Mouse (Mus musculus) gastrocnemius, postnatal 10 days (tissue): Measurements from ENCODE around the gene Atp8a2. TPM values are rescaled to one million over a fixed set of nuclear protein-coding genes. Genes with fewer than 3 reads are reported as not detected.
A peak's percentile ranks its signal among the peaks of the same experiment; 100 is the strongest.

Source experiments
- DNase-seq: peaks from one replicate; pipeline ENCODE4 v3.0.0; 2021; ENCODE audit warnings: mixed read lengths
- total RNA-seq, 2 experiments: library from RNA; stranded (reverse); gene quantifications; 2 replicates each; pipeline ENCODE4 v1.2.3; 2021

Atp8a2 gene
- total RNA-seq, 2 experiments from 2014 or later, result 1.4 to 1.6 TPM

- no peak for DNase-seq
Measured at GRCm38 (mm10) chr14:59715695-59716442, 481.1 kb downstream of the Atp8a2 start.

GRCm38 (mm10) chr14:59709505-59710335 lies 487.3 kb downstream of the Atp8a2 start:
- no peak for DNase-seq

- DNase-seq, result peak; percentile 41
Measured at GRCm38 (mm10) chr14:59708009-59708408, 489.0 kb downstream of the Atp8a2 start.

GRCm38 (mm10) chr14:59705326-59706058 lies 491.5 kb downstream of the Atp8a2 start:
- DNase-seq, result no peak

GRCm38 (mm10) chr14:59701492-59701891 lies 495.5 kb downstream of the Atp8a2 start:
- peak; percentile 32 for DNase-seq

GRCm38 (mm10) chr14:59695160-59695559 lies 501.8 kb downstream of the Atp8a2 start:
- DNase-seq, result no peak

- no peak for DNase-seq
Measured at GRCm38 (mm10) chr14:59692164-59692563, 504.8 kb downstream of the Atp8a2 start.

- no peak for DNase-seq
Measured at GRCm38 (mm10) chr14:59691402-59691801, 505.6 kb downstream of the Atp8a2 start.

- no peak for DNase-seq
Measured at GRCm38 (mm10) chr14:59690954-59691353, 506.0 kb downstream of the Atp8a2 start.

- DNase-seq, result no peak
Measured at GRCm38 (mm10) chr14:59689596-59689995, 507.4 kb downstream of the Atp8a2 start.

GRCm38 (mm10) chr14:59686229-59686628 lies 510.8 kb downstream of the Atp8a2 start:
- DNase-seq, result no peak

- no peak for DNase-seq
Measured at GRCm38 (mm10) chr14:59685343-59685742, 511.6 kb downstream of the Atp8a2 start.

GRCm38 (mm10) chr14:59681906-59682305 lies 515.1 kb downstream of the Atp8a2 start:
- DNase-seq, result no peak

- no peak for DNase-seq
Measured at GRCm38 (mm10) chr14:59677598-59678003, 519.4 kb downstream of the Atp8a2 start.

GRCm38 (mm10) chr14:59675330-59675729 lies 521.6 kb downstream of the Atp8a2 start:
- no peak for DNase-seq

GRCm38 (mm10) chr14:59674556-59674955 lies 522.4 kb downstream of the Atp8a2 start:
- no peak for DNase-seq

- DNase-seq, result no peak
Measured at GRCm38 (mm10) chr14:59672893-59673515, 524.0 kb downstream of the Atp8a2 start.

GRCm38 (mm10) chr14:59657098-59657497 lies 539.9 kb downstream of the Atp8a2 start:
- no peak for DNase-seq

GRCm38 (mm10) chr14:59656591-59656990 lies 540.4 kb downstream of the Atp8a2 start:
- no peak for DNase-seq

GRCm38 (mm10) chr14:59649337-59649736 lies 547.6 kb downstream of the Atp8a2 start:
- no peak for DNase-seq

- no peak for DNase-seq
Measured at GRCm38 (mm10) chr14:59648611-59649010, 548.4 kb downstream of the Atp8a2 start.
